Mouse (Mus musculus) kidney, adult 9 months (tissue): ENCODE data around the gene Gm10800.
"Not testable (repeated sequence)": the region's sequence is repeated elsewhere in the genome, so short reads cannot be mapped to it uniquely, and the experiment has no call there.

Source experiments
- DNase-seq: peaks from one replicate; pipeline ENCODE4 v3.0.0; 2022

Gene Gm10800

DNA sequence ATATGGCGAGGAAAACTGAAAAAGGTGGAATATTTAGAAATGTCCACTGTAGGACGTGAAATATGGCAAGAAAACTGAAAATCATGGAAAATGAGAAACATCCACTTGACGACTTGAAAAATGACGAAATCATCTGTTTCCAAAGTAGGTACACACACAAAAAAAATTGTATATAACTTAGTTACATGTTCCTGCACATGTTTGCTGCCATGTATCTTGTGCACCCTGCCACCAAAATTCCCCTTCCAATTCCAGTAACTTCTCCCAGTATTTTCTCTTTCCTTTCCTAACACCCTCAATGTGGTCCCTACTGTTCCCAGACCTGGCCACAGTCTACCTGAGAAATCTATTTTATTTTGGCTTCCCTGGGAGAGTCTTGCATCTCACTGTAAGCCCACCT lies at the start of gene Gm10800:
Gene Gm10800, minus strand, starts transcription at position 101 of the 400 bp plus-strand sequence.
- not testable (repeated sequence) for DNase-seq

DNA sequence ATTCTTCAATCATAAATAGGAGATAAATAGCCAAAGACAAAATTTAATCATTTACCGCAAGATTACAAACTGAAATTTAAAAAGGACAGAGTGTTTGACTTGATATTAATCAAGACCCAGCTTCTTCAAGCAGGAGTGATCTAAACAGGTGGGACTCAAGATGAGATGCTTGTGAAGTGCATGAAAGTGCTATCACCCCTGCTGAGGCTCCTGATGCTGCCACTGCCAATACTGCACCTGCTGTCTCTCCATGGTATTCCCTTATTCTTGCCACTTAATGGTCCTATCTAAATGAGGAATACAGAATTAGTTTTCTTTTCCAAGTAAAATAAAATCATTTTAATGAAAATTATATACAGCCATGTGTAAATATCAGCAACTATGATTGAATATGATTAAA lies 30.4 kb upstream of the Gm10800 start:
- DNase-seq: no peak

DNA sequence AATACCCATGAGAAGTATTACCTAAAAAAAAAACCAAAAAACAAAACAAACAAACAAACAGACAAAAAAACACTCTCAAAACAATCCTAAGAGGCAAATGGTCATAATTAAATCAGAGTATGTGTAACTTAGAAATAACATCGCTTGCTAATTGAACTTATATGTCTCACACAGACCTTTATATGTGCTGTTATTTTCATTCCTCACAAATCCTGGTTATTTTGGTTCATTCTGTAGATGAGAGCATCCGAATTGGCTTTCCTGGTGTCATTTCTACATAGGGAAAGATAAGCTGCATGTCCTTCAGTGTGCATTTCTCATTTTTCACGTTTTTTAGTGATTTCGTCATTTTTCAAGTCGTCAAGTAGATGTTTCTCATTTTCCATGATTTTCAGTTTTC lies 5.2 kb downstream of the Gm10800 start, which contains the start of gene Gm10801:
Gene Gm10801, plus strand, starts transcription at position 301 of the 400 bp plus-strand sequence.
- not testable (repeated sequence) for DNase-seq
